Comparison of ENCODE assay signal across 20 mouse cellular contexts in genomic region chr5:134745801-134746200, GRCm38 (mm10). TPM values are rescaled to one million over a fixed set of nuclear protein-coding genes. Genes with fewer than 3 reads are reported as not detected.
DNase-seq lines count a peak whose midpoint lies in the region; ATAC-seq and TF ChIP-seq lines count a peak whose summit lies in the region.
"Had no signal": no experiment of that assay in that cellular context is flagged by ENCODE, and none has a peak within 500 bp of the region (broad histone marks: within the 10 kb centered on the region; RNA-seq: fewer than 3 reads in every experiment).

No protein-coding gene starts in this region.

- TF ChIP-seq CTCF in heart, adult 2 months (IDR thresholded peaks at IDR 0.05), result no peak

- H3K4me3 ChIP-seq in heart, adult 2 months, result peak overlapping the region; percentile 42
- H3K4me3 ChIP-seq in kidney, embryonic 16.5 days (ENCODE audit: low read length), result no peak overlapping the region
- peak overlapping the region; percentile 59 for H3K4me3 ChIP-seq in brown adipose tissue, adult 24 weeks (ENCODE audit: insufficient read depth, low read depth, low read length)
- H3K4me3 ChIP-seq in intestine, embryonic 15.5 days (replicated peaks), result no peak overlapping the region
- H3K4me3 ChIP-seq: liver, embryonic 13.5 days had no signal

- intact Hi-C loops in heart, adult 2 months (cut with DNase I), result no loop called here

- H3K4me2 ChIP-seq in kidney, embryonic 16.5 days (replicated peaks; ENCODE audit: low read depth, low read length), result peak overlapping the region; percentile 88; the same call in 1 of the 2 replicates
- H3K4me2 ChIP-seq in intestine, embryonic 15.5 days (replicated peaks), result peak overlapping the region; percentile 64; the same call in 1 of the 2 replicates
- H3K4me2 ChIP-seq: liver, embryonic 13.5 days; midbrain, embryonic 15.5 days had no signal

- no peaks in the 10 kb centered on the region for H3K9me3 ChIP-seq in kidney, embryonic 16.5 days (ENCODE audit: low read length)
- H3K9me3 ChIP-seq in intestine, embryonic 15.5 days, result no peaks in the 10 kb centered on the region
- H3K9me3 ChIP-seq: forebrain, embryonic 10.5 days; liver, embryonic 13.5 days; midbrain, embryonic 15.5 days had no signal

- ATAC-seq in kidney, embryonic 16.5 days (ENCODE audit: low FRiP score, low TSS enrichment), result no peak
- ATAC-seq in intestine, embryonic 15.5 days, result no peak
- ATAC-seq in activated CD4-positive, CD25-positive, alpha-beta regulatory T cell, adult 4 months, result no peak
- ATAC-seq: midbrain, embryonic 15.5 days had no signal

- 53% methylated on average over 3 of the region's 3 CpGs for WGBS in heart, adult 2 months
- WGBS in kidney, embryonic 16.5 days, result 68% methylated on average over 3 of the region's 3 CpGs
- 78% methylated on average over 3 of the region's 3 CpGs for whole genome bisulfite sequencing in intestine, embryonic 15.5 days

- peak overlapping the region; percentile 51 for H3K27ac ChIP-seq in heart, adult 2 months
- no peak overlapping the region for H3K27ac ChIP-seq in kidney, embryonic 16.5 days (ENCODE audit: low read length)
- no peak overlapping the region for H3K27ac ChIP-seq in brown adipose tissue, adult 24 weeks (replicated peaks; ENCODE audit: low read depth, low read length)
- no peak overlapping the region for H3K27ac ChIP-seq in intestine, embryonic 15.5 days
- H3K27ac ChIP-seq: forebrain, embryonic 10.5 days; hindbrain, embryonic 14.5 days; kidney, postnatal 0 days; liver, embryonic 13.5 days; midbrain, embryonic 15.5 days had no signal

- 0 out of 2 replicates have a peak, but pooled peaks have one; percentile 19 for TF ChIP-seq POLR2A in heart, adult 2 months (IDR thresholded peaks at IDR 0.05; ENCODE audit: insufficient read depth, low read depth, low read length)

- peak overlapping the region; percentile 81; the same call in 1 of the 2 replicates for H3K9ac ChIP-seq in heart, adult 2 months (ENCODE audit: low read depth, low read length)
- no peak overlapping the region for H3K9ac ChIP-seq in kidney, embryonic 16.5 days (replicated peaks; ENCODE audit: low read length)
- H3K9ac ChIP-seq in intestine, embryonic 15.5 days, result no peak overlapping the region
- H3K9ac ChIP-seq: hindbrain, embryonic 14.5 days; liver, embryonic 13.5 days; midbrain, embryonic 15.5 days had no signal

- no peaks in the 10 kb centered on the region for H3K27me3 ChIP-seq in heart, adult 2 months (ENCODE audit: control insufficient read depth, insufficient read depth, low read length)
- peaks cover 4% of the 10 kb centered on the region; the same call in 1 of the 2 replicates for H3K27me3 ChIP-seq in kidney, embryonic 16.5 days (ENCODE audit: insufficient read depth, low read length)
- no peaks in the 10 kb centered on the region for H3K27me3 ChIP-seq in intestine, embryonic 15.5 days (replicated peaks)
- H3K27me3 ChIP-seq: midbrain, embryonic 15.5 days had no signal

- no peaks in the 10 kb centered on the region for H3K79me2 ChIP-seq in heart, adult 2 months (replicated peaks; ENCODE audit: control insufficient read depth, insufficient read depth, low read length)

- TF ChIP-seq EP300 in heart, adult 2 months (IDR thresholded peaks at IDR 0.05; ENCODE audit: insufficient read depth, low read depth, low read length), result no peak

- H3K36me3 ChIP-seq in heart, adult 2 months (ENCODE audit: control insufficient read depth, insufficient read depth, low read length), result no peaks in the 10 kb centered on the region
- no peaks in the 10 kb centered on the region for H3K36me3 ChIP-seq in kidney, embryonic 16.5 days (ENCODE audit: insufficient read depth, low read length)
- no peaks in the 10 kb centered on the region for H3K36me3 ChIP-seq in intestine, embryonic 15.5 days
- H3K36me3 ChIP-seq: forebrain, embryonic 10.5 days; liver, embryonic 13.5 days; midbrain, embryonic 15.5 days had no signal

- peaks cover 9% of the 10 kb centered on the region for H3K4me1 ChIP-seq in heart, adult 2 months (ENCODE audit: control insufficient read depth, insufficient read depth, low read length)
- H3K4me1 ChIP-seq in kidney, embryonic 16.5 days (ENCODE audit: insufficient read depth, low read length), result peaks cover 30% of the 10 kb centered on the region; the same call in 1 of the 2 replicates
- H3K4me1 ChIP-seq in brown adipose tissue, adult 24 weeks (ENCODE audit: control insufficient read depth, insufficient read depth, insufficient read length, low read length), result peaks cover 14% of the 10 kb centered on the region
- peaks cover 32% of the 10 kb centered on the region for H3K4me1 ChIP-seq in intestine, embryonic 15.5 days (replicated peaks)

- DNase-seq in heart, adult 2 months, result peak; percentile 26 to 49
- DNase-seq in heart, postnatal 4 days, result no peak
- DNase-seq in kidney, adult 8-10 months, result no peak
- DNase-seq in Muller cell, postnatal 12 days (ENCODE audit: inconsistent ontology term), result no peak
- DNase-seq: B cell, adult 2 months; cerebellum, adult 11-12 months; cerebellum, postnatal 36 days; gastrocnemius, postnatal 25 days; layer of hippocampus, adult 9-11 months; liver, embryonic 13.5 days; right cerebral cortex, postnatal 25 days had no signal

RNA-seq across cellular contexts. Expression of gene Eln, which starts 1.3 kb away (rescaled TPM):
- 10 to 100 TPM; 33.5 to 49.9 TPM for total RNA-seq in heart, adult 2 months (2021)
- 124 and 131 TPM in 2 replicates for polyA plus RNA-seq in heart, adult 2 months (2012; rRNA removed)
- total RNA-seq in heart, postnatal 4 days (2021), result 1,000 to 10,000 TPM in 1 of 2 experiments, 100 to 1,000 TPM in 1; 932 to 1,129 TPM
- 35.9 and 46.1 TPM in 2 replicates for polyA plus RNA-seq in kidney, embryonic 16.5 days (2015; fragmentation: Nextera tagmentation; extraction: Ambion mirVana)
- 5.4 and 7.3 TPM in 2 replicates for polyA plus RNA-seq in brown adipose tissue, adult 24 weeks (2012; ENCODE audit: insufficient read depth, insufficient read length, missing spikeins)
- polyA plus RNA-seq in intestine, embryonic 15.5 days (2015; fragmentation: Nextera tagmentation; extraction: Ambion mirVana), result 86.7 and 89.8 TPM in 2 replicates
- polyA plus RNA-seq in activated CD4-positive, CD25-positive, alpha-beta regulatory T cell, adult 4 months (2017; shearing (Covaris generic)), result under 1 TPM in 1 of 2 experiments, not detected in 1; 0.15 TPM
- total RNA-seq: megakaryocyte, adult 5-6 weeks had no signal

RNA-seq across cellular contexts. Expression of gene Limk1, which starts 57.4 kb away (rescaled TPM):
- total RNA-seq in heart, adult 2 months (2021), result 1 to 10 TPM; 4.0 to 5.0 TPM
- polyA plus RNA-seq in heart, adult 2 months (2012; rRNA removed), result 7.3 and 8.1 TPM in 2 replicates
- total RNA-seq in heart, postnatal 4 days (2021), result 10 to 100 TPM; 13.5 to 14.9 TPM
- 4.9 and 5.2 TPM in 2 replicates for polyA plus RNA-seq in kidney, embryonic 16.5 days (2015; fragmentation: Nextera tagmentation; extraction: Ambion mirVana)
- 4.1 and 7.5 TPM in 2 replicates for polyA plus RNA-seq in brown adipose tissue, adult 24 weeks (2012; ENCODE audit: insufficient read depth, insufficient read length, missing spikeins)
- polyA plus RNA-seq in intestine, embryonic 15.5 days (2015; fragmentation: Nextera tagmentation; extraction: Ambion mirVana), result 3.7 and 4.1 TPM in 2 replicates
- 1 to 10 TPM; 3.8 to 4.2 TPM for polyA plus RNA-seq in activated CD4-positive, CD25-positive, alpha-beta regulatory T cell, adult 4 months (2017; shearing (Covaris generic))

Comparison
In these comparisons a context has a peak if more than half of its experiments do, and no peak if none do; other contexts are left out.
1. DNase-seq: peak in heart, adult 2 months (2 of 2); none in heart, postnatal 4 days (single experiment), kidney, adult 8-10 months (0 of 2) and Muller cell, postnatal 12 days (single experiment).
2. H3K4me3 ChIP-seq: peak in heart, adult 2 months (single experiment) and brown adipose tissue, adult 24 weeks (single experiment); none in kidney, embryonic 16.5 days (single experiment) and intestine, embryonic 15.5 days (single experiment).